Mouse (Mus musculus): ENCODE results near the gene St6galnac5. TPM values are rescaled to one million over a fixed set of nuclear protein-coding genes. Genes with fewer than 3 reads are reported as not detected.

The St6galnac5 gene
- polyA plus RNA-seq, 1 experiment from 2014 or later, result 0.67 TPM

DNA sequence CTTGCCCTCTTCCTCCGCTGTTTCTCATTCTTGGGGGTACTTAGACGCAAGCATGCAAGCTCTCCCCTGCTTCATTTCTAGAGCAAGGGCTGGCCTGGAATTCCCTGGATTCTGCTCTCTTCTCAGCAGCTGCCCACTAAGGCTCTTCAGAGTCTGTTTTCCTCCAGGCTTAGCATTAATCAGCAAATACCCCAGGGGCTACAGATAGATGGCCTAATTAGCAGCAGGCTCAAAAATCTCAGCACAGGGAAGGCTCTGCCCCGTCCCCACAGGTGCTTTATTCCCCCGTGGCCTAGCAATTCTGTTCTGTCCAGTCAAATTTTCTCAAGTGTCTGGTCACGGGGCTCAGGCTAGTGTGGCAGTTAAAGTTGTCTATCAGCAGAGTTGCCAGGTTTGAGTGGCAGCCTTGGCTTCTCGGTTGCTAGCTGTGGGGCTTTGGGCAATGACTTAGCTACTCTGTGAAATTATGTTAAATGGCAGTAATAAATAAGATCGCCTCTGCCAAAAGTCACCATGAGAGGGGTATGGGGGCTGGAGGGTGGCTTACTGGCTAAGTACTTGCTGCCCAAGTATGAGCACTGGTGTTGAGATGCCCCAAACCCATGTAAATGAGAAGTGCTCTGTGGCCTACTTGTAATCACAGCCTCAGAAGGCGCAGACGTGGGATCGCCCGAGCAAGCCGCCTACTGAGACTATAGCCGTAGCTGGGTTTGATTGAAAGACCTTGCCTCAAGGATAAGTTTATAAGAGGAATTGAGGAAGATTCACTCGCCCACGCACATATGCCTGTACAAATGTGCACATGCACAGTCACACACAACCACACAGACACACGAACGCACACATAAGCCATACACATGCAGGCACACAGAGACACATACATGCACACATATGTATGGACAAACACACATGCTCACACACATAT, 107.4 kb downstream of the St6galnac5 start:
- CTCF ChIA-PET, result interaction anchor here (1.2 kb wide), 2 partner anchors 8 to 9 kb away, joined by 3 to 4 read pairs; no protein-coding TSS in a partner anchor
- POLR2A ChIA-PET, result no interaction called here
- DNase-seq (ENCODE audit: low read depth, low spot score) (no peak), ATAC-seq (no peak)
- no peaks in the 10 kb centered on the region for H3K27me3 ChIP-seq
- no peak for TF ChIP-seq CTCF (IDR thresholded peaks at IDR 0.05)
- in situ Hi-C loops (cut with MboI; ENCODE audit: low pct_unique_long_range_greater_than_20kb), result no loop called here

DNA sequence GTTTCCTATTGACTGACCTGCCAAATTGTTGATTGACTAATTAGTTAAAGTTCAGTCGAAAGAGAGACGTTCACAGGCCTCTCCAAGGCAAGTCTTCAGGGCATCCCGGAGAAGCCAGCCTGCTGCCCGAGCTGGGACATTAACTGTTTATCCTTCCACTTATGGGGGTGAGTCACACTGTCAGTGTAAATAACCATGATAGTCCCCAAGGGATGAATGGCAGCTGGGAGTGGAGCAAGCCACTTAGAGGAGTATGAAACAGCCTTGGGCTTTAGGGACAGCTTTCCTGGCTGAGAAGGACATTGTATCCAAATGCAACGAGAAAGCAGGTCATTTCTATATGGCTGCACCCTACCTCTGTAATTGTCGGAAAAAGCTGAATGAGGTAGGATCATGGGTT, 109.5 kb downstream of the St6galnac5 start:
- ChIA-PET CTCF (interaction anchor here (0.8 to 1.3 kb wide), 4 partner anchors 13 to 32 kb away, joined by 3 to 6 read pairs (median 4); no protein-coding TSS in a partner anchor), POLR2A (interaction anchor here (0.6 kb wide), 1 partner anchor 17 kb away, joined by 5 read pairs; no protein-coding TSS in a partner anchor)
- H3K27me3 ChIP-seq, result no peaks in the 10 kb centered on the region
- in situ Hi-C loops (cut with MboI; ENCODE audit: low pct_unique_long_range_greater_than_20kb), result no loop called here
- no peak for TF ChIP-seq CTCF (IDR thresholded peaks at IDR 0.05)
- no peak for DNase-seq (ENCODE audit: low read depth, low spot score)
- no peak for ATAC-seq

DNA sequence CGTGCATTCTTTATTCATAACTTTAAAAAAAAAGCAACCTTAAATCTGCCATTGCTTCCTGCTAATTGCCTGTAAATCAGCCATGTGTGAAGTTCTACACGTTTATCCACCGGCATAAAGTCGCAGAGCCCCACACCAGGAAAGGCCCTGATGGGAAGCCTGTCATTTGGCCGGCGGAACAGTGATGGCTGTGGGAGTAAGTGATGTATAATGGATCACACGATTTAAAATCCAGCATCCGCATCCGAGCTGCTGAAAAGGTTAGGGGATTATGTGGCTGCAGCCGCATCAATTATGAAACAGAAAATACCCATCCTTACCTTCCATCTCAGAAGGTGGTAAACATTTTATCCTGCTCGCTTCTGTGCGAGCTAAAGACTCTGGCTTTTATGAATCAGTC, 110.0 kb downstream of the St6galnac5 start:
- no peak for ATAC-seq

DNA sequence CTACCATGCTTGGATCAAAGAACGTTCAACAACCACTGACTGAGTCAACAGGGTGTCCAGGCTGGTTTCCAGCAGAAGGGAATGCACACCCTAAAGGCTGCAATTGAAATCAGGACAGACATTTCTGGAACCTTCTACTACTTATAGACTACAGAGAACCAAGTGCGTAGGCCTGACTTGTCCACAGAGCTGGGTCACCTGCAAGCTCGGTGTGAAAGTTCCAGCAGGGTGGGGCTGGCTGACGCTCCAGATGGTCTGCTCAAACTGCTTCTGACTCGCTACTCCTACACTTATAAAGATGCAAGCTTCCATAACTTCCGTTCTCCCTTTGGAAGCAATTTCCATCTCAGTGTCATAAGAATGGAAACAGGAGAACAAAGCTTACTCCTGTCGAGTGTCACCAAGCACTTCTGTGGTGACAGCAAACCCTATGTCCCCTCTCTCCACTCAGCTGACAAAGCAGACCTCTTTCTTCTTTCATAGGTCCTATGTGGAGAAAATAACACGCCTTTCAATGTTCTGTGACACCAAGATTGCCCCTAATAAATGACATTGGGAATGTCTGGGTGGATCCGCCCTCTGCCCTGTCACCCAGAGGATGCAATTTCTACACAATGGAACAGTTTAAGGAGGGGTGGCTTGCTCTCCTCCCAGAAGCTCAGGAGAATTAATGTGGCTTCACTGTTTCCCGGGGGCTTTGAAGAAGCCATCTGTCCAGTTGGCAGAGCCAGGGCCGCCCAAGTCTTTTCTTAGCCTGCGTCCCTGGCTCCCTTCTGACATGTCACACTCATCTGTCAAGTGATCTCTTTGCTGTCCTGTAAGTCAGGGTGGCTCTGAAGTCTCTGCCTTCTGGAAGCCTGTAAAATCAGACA, 114.2 kb downstream of the St6galnac5 start:
- no peaks in the 10 kb centered on the region for H3K27me3 ChIP-seq
- no peak for TF ChIP-seq CTCF (IDR thresholded peaks at IDR 0.05)
- POLR2A ChIA-PET, result no interaction called here
- no peak for ATAC-seq
- CTCF ChIA-PET, result no interaction called here
- no peak for DNase-seq (ENCODE audit: low read depth, low spot score)
- in situ Hi-C loops (cut with MboI; ENCODE audit: low pct_unique_long_range_greater_than_20kb), result no loop called here

More for the DNA sequence above, 110.0 kb downstream of the St6galnac5 start:
- TF ChIP-seq CTCF (IDR thresholded peaks at IDR 0.05), result no peak
- ChIA-PET CTCF (interaction anchor here (0.9 to 1.3 kb wide), 3 partner anchors 13 to 32 kb away, joined by 3 to 6 read pairs (median 4); no protein-coding TSS in a partner anchor), POLR2A (no interaction called here)
- in situ Hi-C loops (cut with MboI; ENCODE audit: low pct_unique_long_range_greater_than_20kb), result no loop called here
- H3K27me3 ChIP-seq, result no peaks in the 10 kb centered on the region
- DNase-seq (ENCODE audit: low read depth, low spot score), result no peak

DNA sequence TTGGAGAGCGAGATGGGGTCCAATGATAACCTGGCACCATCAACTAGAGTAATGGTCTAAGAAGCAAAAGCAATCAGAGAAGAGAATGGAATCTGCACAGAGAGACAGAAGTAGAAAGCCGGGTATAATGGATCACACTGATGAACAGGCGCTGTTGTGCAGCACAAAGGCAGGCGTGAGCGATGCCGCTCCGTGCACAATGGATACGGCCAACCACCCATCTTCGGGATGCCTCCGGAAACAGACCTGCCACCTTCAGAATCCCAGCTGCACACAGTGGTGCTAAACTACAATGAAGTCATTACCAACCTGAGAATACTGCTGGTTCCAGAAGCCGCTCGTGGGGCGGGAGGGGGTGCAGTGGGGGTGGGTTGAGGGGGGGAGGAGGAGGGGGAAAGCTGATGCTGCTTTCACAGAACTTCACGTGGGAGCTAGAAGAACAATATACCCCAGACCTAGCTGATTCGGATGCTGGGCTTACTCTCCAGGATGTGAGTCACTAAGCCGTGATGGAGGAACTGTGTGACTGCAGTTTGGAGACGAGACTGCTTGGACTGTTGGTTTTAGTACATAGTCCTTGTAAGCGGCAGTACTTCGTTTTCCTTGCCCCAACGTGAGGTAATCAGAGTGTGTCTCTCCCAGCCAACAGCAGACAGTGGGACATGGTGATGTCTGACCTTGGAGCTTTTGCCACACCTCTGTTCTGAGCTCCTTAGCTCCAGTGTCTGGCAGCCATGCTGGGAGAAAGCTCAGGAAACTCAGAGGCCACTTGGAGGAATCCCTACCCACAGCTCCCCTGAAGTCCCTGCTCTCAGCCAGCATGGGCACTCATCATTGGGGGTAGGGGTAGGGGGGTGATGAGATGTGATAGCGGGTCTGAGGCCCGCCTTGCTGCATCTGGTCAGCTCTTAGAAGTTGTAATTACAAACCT, 115.7 kb downstream of the St6galnac5 start:
- no peak for TF ChIP-seq CTCF (IDR thresholded peaks at IDR 0.05)
- in situ Hi-C loops (cut with MboI; ENCODE audit: low pct_unique_long_range_greater_than_20kb), result no loop called here
- ATAC-seq (peak; percentile 41), DNase-seq (ENCODE audit: low read depth, low spot score) (no peak)
- ChIA-PET CTCF (interaction anchor here (1.3 to 2.3 kb wide), 5 partner anchors 9 to 47 kb away, joined by 3 to 14 read pairs (median 5); no protein-coding TSS in a partner anchor), POLR2A (interaction anchor here (1.4 kb wide), 1 partner anchor 13 kb away, joined by 4 read pairs; no protein-coding TSS in a partner anchor)
- no peaks in the 10 kb centered on the region for H3K27me3 ChIP-seq

DNA sequence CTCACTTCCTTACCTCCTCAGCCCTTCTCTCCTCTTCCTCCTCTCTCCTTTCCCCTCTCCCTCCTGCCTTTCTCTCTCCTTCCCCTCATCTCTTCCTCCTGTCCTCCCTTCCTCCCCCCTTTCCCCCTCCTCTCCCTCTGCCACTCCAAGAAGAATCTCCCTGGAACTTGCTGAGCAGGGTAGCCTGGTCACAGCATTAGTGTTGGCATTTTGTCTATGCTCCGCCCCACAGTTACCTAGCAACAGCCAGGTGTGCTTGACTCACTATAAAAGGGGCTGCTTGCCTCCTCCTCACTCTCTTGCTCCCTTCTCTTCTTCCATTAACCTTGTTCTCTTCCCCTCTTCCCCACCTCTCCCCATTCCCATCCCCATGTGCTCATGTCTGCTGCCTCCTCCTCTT, 120.1 kb downstream of the St6galnac5 start:
- no peak for ATAC-seq
- ChIA-PET CTCF (no interaction called here), POLR2A (no interaction called here)

DNA sequence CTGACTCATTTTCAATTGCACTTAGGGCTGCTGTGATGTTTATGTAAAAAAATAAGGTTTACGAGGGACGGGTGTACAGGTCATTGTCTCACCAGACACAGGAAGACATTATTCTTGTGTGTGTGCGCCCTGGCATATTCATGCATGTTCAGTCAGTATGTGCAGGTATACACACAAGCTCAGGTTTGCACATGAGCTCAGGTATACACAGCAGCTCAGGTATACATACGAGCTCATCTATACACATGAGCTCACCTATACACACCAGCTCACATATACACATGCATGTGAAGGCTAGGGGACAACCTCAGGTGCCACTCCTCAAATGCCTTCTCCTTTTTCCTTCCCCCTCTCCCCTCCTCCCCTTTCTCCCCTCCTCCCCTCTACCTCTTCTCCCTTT, 120.6 kb downstream of the St6galnac5 start:
- POLR2A ChIA-PET, result no interaction called here
- TF ChIP-seq CTCF (IDR thresholded peaks at IDR 0.05), result no peak

More for the DNA sequence above, 120.1 kb downstream of the St6galnac5 start:
- in situ Hi-C loops (cut with MboI; ENCODE audit: low pct_unique_long_range_greater_than_20kb), result no loop called here
- TF ChIP-seq CTCF (IDR thresholded peaks at IDR 0.05), result no peak
- DNase-seq (ENCODE audit: low read depth, low spot score), result no peak
- H3K27me3 ChIP-seq, result no peaks in the 10 kb centered on the region

DNA sequence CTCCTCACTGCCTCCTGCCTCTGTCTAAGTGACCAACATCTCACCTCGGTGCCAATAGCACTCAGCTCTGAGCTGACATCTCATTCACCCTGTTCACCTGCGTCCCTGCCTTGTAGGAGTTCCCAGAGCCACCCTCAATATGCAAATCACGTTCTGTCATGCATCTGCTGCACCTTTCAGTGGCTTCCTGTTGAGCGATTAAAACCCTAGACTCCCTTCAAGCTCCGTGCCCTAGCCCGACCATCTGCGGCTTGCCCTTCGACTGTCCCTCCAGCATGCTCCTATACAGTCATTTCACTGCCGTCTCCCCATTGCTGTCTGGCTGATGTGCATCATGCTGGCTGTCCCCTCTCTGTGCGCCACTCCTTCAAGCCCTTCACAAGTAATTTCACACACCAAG, 126.0 kb downstream of the St6galnac5 start:
- CTCF ChIA-PET, result interaction anchor here (0.7 kb wide), 1 partner anchor 10 kb away, joined by 3 read pairs; no protein-coding TSS in a partner anchor
- ATAC-seq, result no peak

More for the DNA sequence above, 120.6 kb downstream of the St6galnac5 start:
- DNase-seq (ENCODE audit: low read depth, low spot score), result no peak
- no peak for ATAC-seq
- in situ Hi-C loops (cut with MboI; ENCODE audit: low pct_unique_long_range_greater_than_20kb), result no loop called here
- CTCF ChIA-PET, result no interaction called here
- no peaks in the 10 kb centered on the region for H3K27me3 ChIP-seq

DNA sequence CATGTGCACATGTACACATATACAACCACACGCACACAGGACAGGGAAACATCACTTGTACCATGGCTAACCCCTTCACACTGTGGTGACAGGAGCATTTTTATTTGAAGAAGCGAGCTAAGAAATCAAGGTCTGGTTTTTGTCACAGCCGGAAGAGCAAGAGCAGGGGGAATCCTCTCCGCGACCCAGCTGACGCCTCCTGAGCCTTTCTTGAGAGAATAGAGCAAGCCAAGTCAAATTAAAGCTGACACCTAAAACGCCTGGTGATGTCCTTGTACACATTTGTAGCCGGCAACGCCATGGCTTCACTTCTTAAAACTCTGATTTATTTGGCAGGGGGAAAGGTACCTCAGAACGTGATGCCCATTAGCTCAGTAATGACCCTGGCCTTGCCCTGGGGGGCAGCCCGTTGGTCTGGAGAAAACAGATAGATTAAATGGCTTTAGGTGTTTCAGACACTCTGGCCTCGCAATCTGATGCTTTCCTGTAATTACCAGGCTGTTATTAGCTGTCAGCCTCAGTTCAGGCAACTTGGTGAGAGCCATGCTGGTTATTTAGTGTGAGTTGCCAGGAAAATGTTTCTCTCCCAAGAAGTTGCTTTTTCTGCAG, 126.9 kb downstream of the St6galnac5 start:
- DNase-seq (ENCODE audit: low read depth, low spot score), result no peak
- in situ Hi-C loops (cut with MboI; ENCODE audit: low pct_unique_long_range_greater_than_20kb), result no loop called here
- CTCF ChIA-PET, result interaction anchor here (1.0 to 1.1 kb wide), 2 partner anchors 8 to 18 kb away, joined by 3 read pairs; no protein-coding TSS in a partner anchor
- POLR2A ChIA-PET, result no interaction called here
- no peaks in the 10 kb centered on the region for H3K27me3 ChIP-seq
- TF ChIP-seq CTCF (IDR thresholded peaks at IDR 0.05), result no peak
- no peak for ATAC-seq

More for the DNA sequence above, 126.0 kb downstream of the St6galnac5 start:
- in situ Hi-C loops (cut with MboI; ENCODE audit: low pct_unique_long_range_greater_than_20kb), result no loop called here
- no peak for DNase-seq (ENCODE audit: low read depth, low spot score)
- H3K27me3 ChIP-seq, result no peaks in the 10 kb centered on the region
- TF ChIP-seq CTCF (IDR thresholded peaks at IDR 0.05), result no peak
- POLR2A ChIA-PET, result no interaction called here

Measured in Patski (cell line).